Mouse (Mus musculus): ENCODE data around the gene Dll1.

Dll1 gene

DNA sequence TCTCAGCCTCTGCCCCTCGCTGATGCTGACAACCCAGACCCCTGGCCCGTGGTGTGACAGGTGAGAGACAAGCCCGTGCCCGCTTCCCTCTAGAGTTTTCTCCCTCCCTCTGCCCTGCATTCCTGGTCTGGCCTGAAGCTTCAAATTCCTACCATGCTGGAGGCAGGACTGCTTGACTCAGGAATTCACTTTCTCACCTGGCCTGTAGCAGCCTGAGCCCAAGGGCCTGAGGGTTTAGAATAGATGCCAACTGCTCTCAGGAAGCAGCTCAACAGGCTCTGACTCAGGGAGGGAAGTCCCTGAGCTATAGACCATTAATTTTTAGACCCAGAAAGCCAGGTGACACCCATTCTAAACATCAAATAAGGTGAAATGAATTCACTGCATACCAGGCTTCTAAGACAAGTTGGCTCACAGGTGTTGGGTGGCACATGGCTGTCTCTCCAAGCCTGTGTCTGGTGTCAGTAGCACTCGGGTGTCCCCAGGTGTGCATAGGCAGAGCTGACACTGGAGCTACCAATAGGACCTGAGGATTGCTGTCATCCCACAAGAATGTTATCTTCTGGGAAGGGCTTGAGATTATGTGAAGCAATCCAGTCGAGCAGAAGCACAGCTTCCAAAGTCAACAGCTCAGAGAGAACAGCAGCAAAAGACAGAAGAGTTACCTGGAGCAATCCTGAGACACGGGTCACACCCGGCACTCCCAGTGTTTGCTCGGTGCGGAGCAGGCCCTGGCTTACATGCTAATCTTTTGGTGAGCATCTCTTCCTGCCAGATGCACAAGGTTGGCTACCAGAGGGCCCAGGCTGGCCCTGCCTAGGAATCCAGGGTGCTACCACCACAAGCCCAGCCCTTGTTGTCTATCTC lies 50.5 kb downstream of the Dll1 start:
- DNase-seq = no peak

DNA sequence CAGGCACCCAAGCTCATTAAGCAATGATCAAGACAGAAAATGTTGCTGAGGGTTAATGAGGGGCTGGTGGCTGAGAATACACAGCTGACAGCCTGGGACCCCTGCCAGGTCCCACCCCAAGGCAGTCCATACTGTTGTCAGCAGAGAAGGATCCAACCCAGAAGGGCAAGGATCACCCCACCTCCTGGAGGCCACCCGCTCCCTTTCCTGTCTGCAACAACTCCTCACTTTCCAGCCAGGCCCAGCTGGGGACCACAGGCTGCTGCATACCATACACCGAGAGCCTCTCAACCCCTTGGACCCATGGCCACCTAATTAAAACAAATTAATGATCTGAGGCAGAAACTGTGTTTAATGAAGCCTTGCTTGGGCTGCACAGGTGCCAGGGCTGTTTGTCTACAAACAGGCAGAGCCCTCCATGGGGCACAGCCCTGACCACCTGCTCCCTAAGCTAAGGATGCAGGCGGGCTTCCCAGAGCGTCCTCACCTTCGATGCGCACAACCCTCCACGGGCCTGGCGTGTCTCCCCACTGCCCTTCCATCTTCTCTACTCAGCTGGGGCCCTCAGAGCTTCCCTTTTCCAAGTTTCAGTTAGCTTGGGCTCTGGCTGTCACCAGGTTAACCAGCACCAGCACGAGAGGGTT lies 53.4 kb downstream of the Dll1 start:
- no peak for DNase-seq

Data from right cerebral cortex, postnatal 14 days (tissue).